Mouse (Mus musculus): ENCODE data around the gene Tmod3.

DNA sequence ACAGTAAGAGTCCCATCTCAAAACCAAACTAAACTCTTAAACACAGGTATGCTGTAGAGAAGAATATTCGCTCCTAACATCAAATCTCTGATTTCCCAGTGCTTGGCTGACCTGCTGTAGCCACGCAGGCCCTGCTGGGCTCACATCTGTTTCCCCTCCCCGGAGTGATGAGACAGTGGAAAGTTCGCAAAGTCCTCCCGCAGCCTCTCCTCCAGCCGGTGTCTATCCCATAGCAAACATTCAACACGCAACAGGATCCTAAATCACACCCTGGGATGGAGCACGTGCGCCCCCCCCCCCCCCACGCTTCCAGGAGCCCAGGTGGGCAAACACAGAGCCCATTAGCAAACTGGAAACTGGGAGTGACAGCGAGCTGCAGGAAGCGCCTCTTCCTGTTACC, 42.1 kb upstream of the Tmod3 start:
- TF ChIP-seq CTCF (IDR thresholded peaks at IDR 0.05; ENCODE audit: control insufficient read depth, insufficient read depth, low read length), result no peak
- TF ChIP-seq POLR2A (IDR thresholded peaks at IDR 0.05; ENCODE audit: borderline replicate concordance, control insufficient read depth, low read depth, low read length), result no peak
